Mouse (Mus musculus) heart, embryonic 16.5 days (tissue): ENCODE results near the gene Fau. TPM values are rescaled to one million over a fixed set of nuclear protein-coding genes. Genes with fewer than 3 reads are reported as not detected.
"Not testable (repeated sequence)": the region's sequence is repeated elsewhere in the genome, so short reads cannot be mapped to it uniquely, and the experiment has no call there.

Source experiments
- ATAC-seq: fragments of 200-750 bp; cut with Nextera tagmentation; replicated peaks from 2 replicates; pipeline ENCODE4 v1.8.0; 2017; ENCODE audit warnings: moderate number of reproducible peaks; ENCODE audit not compliant: insufficient read depth, low FRiP score; ENCODE audit errors: extremely low read depth
- H3K27ac ChIP-seq: fragments of 300-500 bp; sonication (generic); 2 replicates; pipeline ENCODE4 v1.5.1; 2014; ENCODE audit warnings: mild to moderate bottlenecking, low read length, control low read depth, moderate library complexity
- H3K27me3 ChIP-seq: fragments of 300-500 bp; sonication (generic); 2 replicates; pipeline ENCODE4 v1.6.1; 2014; ENCODE audit warnings: low read length, mixed read lengths; ENCODE audit not compliant: control insufficient read depth, insufficient read depth
- H3K36me3 ChIP-seq: fragments of 300-500 bp; sonication (generic); 2 replicates; pipeline ENCODE4 v1.6.1; 2014; ENCODE audit not compliant: control insufficient read depth, insufficient read depth
- H3K4me1 ChIP-seq: fragments of 300-500 bp; sonication (generic); 2 replicates; pipeline ENCODE4 v1.6.1; 2014; ENCODE audit warnings: low read length, mixed read lengths; ENCODE audit not compliant: control insufficient read depth, insufficient read depth
- H3K4me2 ChIP-seq: fragments of 300-500 bp; sonication (generic); 2 replicates; pipeline ENCODE4 v1.6.1; 2014; ENCODE audit warnings: low read depth, mild to moderate bottlenecking, control low read depth, low read length
- H3K4me3 ChIP-seq: fragments of 300-500 bp; sonication (generic); 2 replicates; pipeline ENCODE4 v1.5.1; 2014; ENCODE audit warnings: mild to moderate bottlenecking, control low read depth, low read length
- H3K9ac ChIP-seq: fragments of 300-500 bp; sonication (generic); 2 replicates; pipeline ENCODE4 v1.6.1; 2014; ENCODE audit warnings: low read length, control low read depth
- H3K9me3 ChIP-seq: fragments of 300-500 bp; sonication (generic); replicated peaks from 2 replicates; pipeline ENCODE4 v1.6.1; 2016; ENCODE audit warnings: low read length; ENCODE audit not compliant: control insufficient read depth
- WGBS: fragments of 180-500 bp; shearing (Covaris S2); extraction: QIAGEN DNeasy Blood & Tissue Kit; methylation state at CpG from one replicate; pipeline ENCODE4 v1.1.7; 2014; 5-methylcytosine and 5-hydroxymethylcytosine counted together
- polyA plus RNA-seq: library from polyadenylated mRNA; unstranded; fragments of >200 nt; fragmentation: Nextera tagmentation; extraction: Ambion mirVana; gene quantifications from 2 replicates; pipeline ENCODE4 v1.2.1, GENCODE M21; 2015

The Fau gene
- polyA plus RNA-seq, 1 experiment from 2014 or later, result 354 TPM

DNA sequence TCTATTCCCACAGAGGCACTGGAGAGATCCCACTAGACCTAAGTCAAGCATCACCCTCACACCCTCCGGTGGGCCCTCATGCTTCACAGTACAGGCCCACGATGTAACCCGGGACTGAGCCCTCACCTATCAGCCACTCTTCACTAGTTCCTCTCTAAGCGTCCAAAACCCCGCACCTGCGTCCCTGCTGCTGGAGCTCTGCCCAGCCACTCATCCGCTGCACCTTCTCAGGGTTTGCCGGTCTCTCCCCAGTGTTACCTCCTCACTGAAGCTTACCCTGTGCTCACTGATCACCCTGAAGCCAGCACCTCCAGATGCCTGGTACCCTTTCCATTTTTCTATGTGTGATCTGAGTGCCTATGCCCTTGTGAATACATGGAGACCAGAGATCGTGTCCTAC, 15.4 kb upstream of the Fau start:
- 70% methylated on average over 9 of the region's 9 CpGs for WGBS

DNA sequence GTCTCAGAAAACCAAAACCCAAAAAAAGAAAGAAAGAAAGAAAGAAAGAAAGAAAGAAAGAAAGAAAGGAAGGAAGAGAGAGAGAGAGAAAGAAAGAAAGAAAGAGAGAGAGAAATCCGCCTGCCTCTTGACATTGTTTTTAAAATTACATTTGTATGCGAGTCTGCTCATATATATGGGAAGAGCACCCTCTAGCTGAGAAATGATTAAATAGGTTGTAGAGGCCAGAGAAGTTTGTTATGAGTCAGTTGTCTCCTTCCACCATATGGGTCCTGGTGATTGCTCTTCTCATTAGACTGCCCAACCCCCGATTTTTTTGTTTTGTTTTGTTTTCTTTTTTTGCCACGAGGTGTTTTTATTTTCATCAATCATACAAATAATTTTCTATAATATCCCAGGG, 13.5 kb upstream of the Fau start:
- 51% methylated on average over 4 of the region's 4 CpGs for WGBS
- H3K27ac ChIP-seq, H3K9ac ChIP-seq, H3K4me3 ChIP-seq, H3K36me3 ChIP-seq, H3K9me3 ChIP-seq, H3K27me3 ChIP-seq, H3K4me2 ChIP-seq, ATAC-seq: not testable (repeated sequence)
- H3K4me1 ChIP-seq, result peaks cover 19% of the 10 kb centered on the region

More for the DNA sequence above, 15.4 kb upstream of the Fau start:
- no peak overlapping the region for H3K9ac ChIP-seq
- H3K4me1 ChIP-seq, result peaks cover 7% of the 10 kb centered on the region
- no peaks in the 10 kb centered on the region for H3K27me3 ChIP-seq
- H3K9me3 ChIP-seq, result no peaks in the 10 kb centered on the region
- H3K36me3 ChIP-seq, result no peaks in the 10 kb centered on the region
- ATAC-seq, result no peak
- H3K4me2 ChIP-seq, result no peak overlapping the region
- no peak overlapping the region; the same call in 1 of the 2 replicates for H3K27ac ChIP-seq
- H3K4me3 ChIP-seq, result no peak overlapping the region

DNA sequence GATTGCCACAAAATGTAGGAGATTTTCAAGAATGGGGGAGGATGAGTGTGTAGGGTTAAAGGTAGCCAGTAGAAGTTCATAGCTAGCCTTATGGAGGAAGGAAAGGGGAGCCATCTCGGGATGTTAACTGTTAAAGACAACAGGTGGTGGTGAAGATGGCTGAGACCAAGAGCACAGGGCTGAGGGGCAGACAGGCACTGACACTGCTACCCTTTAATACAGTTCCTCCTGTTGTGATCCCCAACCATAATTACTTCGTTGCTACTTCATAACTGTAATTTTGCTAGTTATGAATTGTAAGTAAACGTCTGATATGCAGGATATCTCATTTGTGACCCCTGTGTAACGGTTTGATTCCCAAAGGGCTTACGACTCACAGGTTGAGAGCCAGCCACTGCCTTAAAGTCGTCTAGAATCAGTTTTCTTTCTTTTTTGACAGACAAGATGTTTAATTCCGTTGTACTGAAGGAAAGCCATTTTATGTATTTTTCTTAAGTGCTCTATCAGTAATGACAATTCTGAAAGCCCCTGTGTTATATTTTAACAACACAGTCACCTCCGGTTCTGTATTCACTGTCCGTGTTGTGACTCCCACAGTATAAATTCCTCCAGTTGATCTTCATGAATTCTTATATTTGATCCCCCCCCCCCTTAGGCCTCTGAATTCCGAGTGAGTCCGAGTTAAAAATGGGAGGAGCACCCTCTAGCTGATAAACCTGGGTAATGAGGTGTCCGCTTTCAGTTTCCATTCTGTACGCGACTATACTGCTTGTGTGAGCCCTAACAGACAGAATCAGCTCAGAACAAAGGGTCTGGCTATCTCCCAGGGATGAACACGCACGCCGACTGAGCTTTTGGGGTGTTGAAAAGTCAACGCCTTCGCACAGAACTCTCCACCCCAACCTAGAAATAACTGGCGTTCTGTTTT, 12.0 kb upstream of the Fau start:
- Histone ChIP-seq H3K36me3 (peaks cover 23% of the 10 kb centered on the region), H3K4me3 (peak overlapping the region; percentile 83), H3K9me3 (no peaks in the 10 kb centered on the region), H3K27me3 (no peaks in the 10 kb centered on the region), H3K27ac (peak overlapping the region; percentile 99), H3K4me1 (peaks cover 19% of the 10 kb centered on the region), H3K9ac (peak overlapping the region; percentile 87), H3K4me2 (peak overlapping the region; percentile 99)
- peak; percentile 42; the same call in 1 of the 2 replicates for ATAC-seq
- 11% methylated on average over 20 of the region's 20 CpGs for whole genome bisulfite sequencing

DNA sequence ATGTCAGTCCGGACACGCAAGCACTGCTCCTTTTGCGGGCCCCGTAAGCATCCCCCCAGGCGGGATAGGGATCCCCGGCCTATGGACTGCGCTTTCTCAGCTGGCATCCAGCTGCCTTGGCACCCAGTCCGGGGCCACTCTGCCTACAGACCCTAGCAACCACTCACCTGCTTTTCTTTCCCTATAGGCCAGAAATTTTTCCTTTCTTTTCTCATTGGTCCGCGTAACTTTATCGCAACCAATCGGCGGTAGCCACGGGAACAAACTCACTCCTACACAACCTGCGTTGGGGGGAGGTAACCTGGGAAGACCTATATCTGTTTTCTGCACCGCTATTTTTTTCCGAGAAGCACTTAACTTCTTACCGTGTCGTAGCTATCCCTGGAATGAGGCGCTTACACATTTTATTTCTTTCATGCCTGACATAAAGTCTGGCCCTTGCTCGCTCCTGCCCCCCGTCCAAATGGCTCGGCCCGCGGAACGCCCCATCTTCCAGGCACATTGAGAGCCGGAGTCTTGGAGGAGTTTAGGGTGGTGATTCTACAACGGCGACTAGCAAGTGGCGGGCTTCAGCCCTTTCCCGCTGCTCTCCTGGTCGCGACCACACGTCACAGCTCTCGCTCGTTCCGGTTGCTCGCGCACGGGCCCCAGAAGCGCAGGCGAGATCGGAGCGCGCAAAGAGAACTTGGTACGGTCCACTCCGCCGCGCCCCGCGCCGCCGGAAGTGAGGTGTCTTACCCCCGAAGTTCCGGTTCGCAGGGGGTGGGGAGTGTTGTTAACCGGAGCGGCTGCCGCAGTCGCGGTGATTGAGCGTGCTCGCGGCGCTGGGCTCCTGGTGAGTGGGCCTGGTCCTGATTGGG, 11.1 kb upstream of the Fau start, which contains the start of gene Syvn1:
Gene Syvn1, plus strand, starts transcription at position 283 of the 860 bp plus-strand sequence.
- H3K4me1 ChIP-seq, result peaks cover 19% of the 10 kb centered on the region
- no peaks in the 10 kb centered on the region for H3K27me3 ChIP-seq
- peaks cover 30% of the 10 kb centered on the region for H3K36me3 ChIP-seq
- peak within 1 kb of the TSS; percentile 83 for H3K4me3 ChIP-seq
- peak; percentile 91 for ATAC-seq
- H3K9me3 ChIP-seq, result no peaks in the 10 kb centered on the region
- peak within 1 kb of the TSS; percentile 99 for H3K4me2 ChIP-seq
- H3K9ac ChIP-seq, result peak within 1 kb of the TSS; percentile 87
- WGBS, result under 1% methylated on average over 65 of the region's 65 CpGs
- peak within 1 kb of the TSS; percentile 99 for H3K27ac ChIP-seq

DNA sequence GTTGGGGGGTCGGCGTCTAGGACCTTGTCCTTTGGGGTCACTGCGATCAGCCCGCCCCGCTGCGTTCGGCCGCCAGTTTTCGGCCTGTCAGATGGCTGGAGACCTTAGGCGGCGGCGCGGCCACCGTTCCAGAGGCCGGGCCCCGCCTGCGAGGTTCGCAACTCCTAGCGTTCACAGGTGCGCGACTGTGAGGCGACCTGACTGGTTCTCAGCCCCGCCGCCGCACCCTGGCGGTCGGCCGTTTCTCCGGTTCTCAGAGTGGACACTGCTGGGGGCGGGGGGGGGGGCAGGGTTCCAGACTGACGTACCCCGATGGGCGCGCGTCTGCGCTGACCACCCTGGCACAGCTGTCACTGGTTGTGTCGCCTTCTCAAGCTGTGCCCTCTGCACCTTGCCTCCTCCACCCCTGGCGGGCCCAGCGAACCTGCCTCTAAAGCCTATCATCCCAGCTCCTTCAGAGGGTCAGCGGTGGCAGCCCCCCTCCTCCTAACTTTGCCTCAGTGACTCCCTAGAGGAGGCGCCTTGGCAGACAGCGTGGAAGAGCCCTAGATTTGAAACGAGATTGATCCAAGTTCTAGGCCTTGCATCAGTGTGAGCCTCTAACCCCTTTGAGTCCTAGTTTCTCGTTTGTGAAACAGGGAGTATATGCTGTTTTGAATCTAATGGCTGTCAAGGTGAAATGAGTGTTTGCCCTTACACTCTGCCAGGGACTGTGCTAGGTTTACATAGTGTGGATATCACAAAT, 10.3 kb upstream of the Fau start:
- Histone ChIP-seq H3K4me1 (peaks cover 19% of the 10 kb centered on the region), H3K36me3 (peaks cover 34% of the 10 kb centered on the region), H3K4me2 (peak overlapping the region; percentile 99), H3K9ac (peak overlapping the region; percentile 87), H3K9me3 (no peaks in the 10 kb centered on the region), H3K27me3 (no peaks in the 10 kb centered on the region), H3K27ac (peak overlapping the region; percentile 99), H3K4me3 (peak overlapping the region; percentile 83)
- no peak for ATAC-seq
- 1% methylated on average over 44 of the region's 44 CpGs for WGBS

DNA sequence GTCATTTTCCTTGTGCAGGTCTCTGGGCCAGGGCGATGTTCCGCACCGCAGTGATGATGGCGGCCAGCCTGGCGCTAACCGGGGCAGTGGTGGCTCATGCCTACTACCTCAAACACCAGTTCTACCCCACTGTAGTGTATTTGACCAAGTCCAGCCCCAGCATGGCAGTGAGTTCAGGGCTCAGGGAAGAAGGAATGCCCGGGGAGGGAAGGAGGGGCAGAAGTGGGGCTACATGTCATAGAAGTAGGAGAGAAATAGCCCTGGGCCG, 9.8 kb upstream of the Fau start:
- H3K9ac ChIP-seq, result peak overlapping the region; percentile 87
- H3K27me3 ChIP-seq, result no peaks in the 10 kb centered on the region
- 79% methylated on average over 8 of the region's 8 CpGs for WGBS
- H3K4me2 ChIP-seq, result peak overlapping the region; percentile 99
- H3K4me1 ChIP-seq, result peaks cover 19% of the 10 kb centered on the region
- H3K4me3 ChIP-seq, result peak overlapping the region; percentile 83
- peaks cover 37% of the 10 kb centered on the region for H3K36me3 ChIP-seq
- no peak overlapping the region for H3K27ac ChIP-seq
- ATAC-seq, result no peak
- no peaks in the 10 kb centered on the region for H3K9me3 ChIP-seq

DNA sequence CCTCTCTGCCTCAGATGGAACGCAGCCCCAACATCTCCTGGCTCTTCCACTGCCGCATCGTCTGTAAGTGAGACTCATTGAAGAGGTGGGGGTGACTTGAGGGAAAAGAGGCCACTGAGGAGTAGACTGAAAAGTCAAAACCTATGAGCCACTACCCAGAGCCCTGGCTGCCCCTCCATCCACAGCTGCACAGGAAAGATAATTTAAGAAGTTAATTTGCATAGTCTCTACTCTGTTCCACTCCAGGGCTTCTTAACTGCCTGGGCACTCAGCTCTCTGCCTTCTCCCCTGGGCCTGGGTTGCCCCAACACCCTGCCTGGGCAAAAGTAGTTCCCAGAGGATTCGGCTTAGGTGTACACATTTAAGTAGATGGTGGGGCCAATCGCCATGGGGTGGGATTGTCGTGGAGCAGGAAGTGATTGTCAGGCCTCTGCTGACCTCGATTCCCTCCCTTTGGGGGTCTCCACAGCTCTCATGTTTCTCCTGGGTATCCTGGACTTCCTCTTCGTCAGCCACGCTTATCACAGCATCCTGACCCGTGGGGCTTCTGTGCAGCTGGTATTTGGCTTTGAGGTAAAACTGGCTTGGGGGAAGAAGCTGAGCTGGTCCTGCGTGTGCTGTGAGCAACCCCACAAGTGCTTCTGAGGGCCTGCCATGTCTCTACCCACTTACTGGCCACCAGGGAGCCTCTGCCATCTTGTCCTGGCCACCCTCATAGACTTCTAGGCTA, 8.8 kb upstream of the Fau start:
- H3K4me1 ChIP-seq, result peaks cover 19% of the 10 kb centered on the region
- no peaks in the 10 kb centered on the region for H3K27me3 ChIP-seq
- H3K36me3 ChIP-seq, result peaks cover 47% of the 10 kb centered on the region
- no peak for ATAC-seq
- H3K9me3 ChIP-seq, result no peaks in the 10 kb centered on the region
- no peak overlapping the region for H3K4me3 ChIP-seq
- 83% methylated on average over 11 of the region's 11 CpGs for WGBS
- no peak overlapping the region for H3K9ac ChIP-seq
- H3K4me2 ChIP-seq, result no peak overlapping the region
- no peak overlapping the region for H3K27ac ChIP-seq

DNA sequence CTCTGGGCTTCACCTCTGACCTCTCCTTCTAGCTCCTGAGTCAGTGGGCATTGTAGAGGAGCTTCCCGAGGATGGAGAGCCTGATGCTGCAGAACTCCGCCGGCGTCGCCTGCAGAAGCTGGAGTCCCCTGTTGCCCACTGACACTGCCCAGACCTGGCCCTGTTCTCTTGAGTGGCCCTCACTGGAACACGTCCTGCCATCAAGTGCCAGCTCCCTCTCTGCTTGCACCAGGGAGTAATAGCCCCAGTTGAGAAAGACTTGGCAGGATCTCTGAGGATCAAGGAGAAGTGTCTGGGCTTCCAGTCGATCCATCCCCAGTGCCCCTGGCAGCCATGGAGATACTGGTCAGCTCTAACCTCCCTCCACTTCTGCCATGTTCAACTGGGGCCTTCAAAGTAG, 5.1 kb upstream of the Fau start:
- Histone ChIP-seq H3K9me3 (no peaks in the 10 kb centered on the region), H3K36me3 (peaks cover 56% of the 10 kb centered on the region), H3K9ac (no peak overlapping the region), H3K27me3 (no peaks in the 10 kb centered on the region), H3K4me1 (peaks cover 20% of the 10 kb centered on the region), H3K27ac (no peak overlapping the region), H3K4me2 (no peak overlapping the region), H3K4me3 (no peak overlapping the region)
- no peak for ATAC-seq
- WGBS, result 83% methylated on average over 7 of the region's 7 CpGs
